Mouse (Mus musculus) MEL (cell line): Measurements from ENCODE around the gene Med12l. TPM values are rescaled to one million over a fixed set of nuclear protein-coding genes. Genes with fewer than 3 reads are reported as not detected.

Experiments
- DNase-seq: peaks from one replicate; pipeline ENCODE4 v3.0.0; 2011; ENCODE audit warnings: low read depth, low spot score
- H3K27ac ChIP-seq: 2 replicates; pipeline ENCODE4 v1.5.1; 2012; ENCODE audit warnings: low read depth, mild to moderate bottlenecking, control low read depth, low read length, moderate library complexity; ENCODE audit not compliant: control insufficient read depth
- H3K27me3 ChIP-seq, 2 experiments: fragments of 150-350 bp in 1 of 2; sonication (generic) in 1 of 2; 2 replicates each; pipeline ENCODE4 v1.6.1; 2012; ENCODE audit warnings: low read length in 2 of 2, mild to moderate bottlenecking in 2 of 2, improper control_type of control experiment in 1 of 2, moderate library complexity in 1 of 2; ENCODE audit not compliant: insufficient read depth in 2 of 2, control insufficient read depth in 1 of 2
- H3K36me3 ChIP-seq, 2 experiments: 2 replicates each; pipeline ENCODE4 v1.6.1; 2012 to 2014; ENCODE audit warnings: low read length in 2 of 2, improper control_type of control experiment in 1 of 2, inconsistent platforms in 1 of 2, mild to moderate bottlenecking in 1 of 2; ENCODE audit not compliant: insufficient read depth in 2 of 2, control insufficient read depth in 1 of 2
- H3K4me1 ChIP-seq, 2 experiments: fragments of 150-350 bp in 1 of 2; sonication (generic) in 1 of 2; 2 replicates each; pipeline ENCODE4 v1.6.1; 2012; ENCODE audit warnings: low read length in 2 of 2, improper control_type of control experiment in 1 of 2, mild to moderate bottlenecking in 1 of 2; ENCODE audit not compliant: insufficient read depth in 2 of 2, control insufficient read depth in 1 of 2
- H3K4me3 ChIP-seq, 2 experiments: fragments of 150-350 bp in 1 of 2; sonication (generic) in 1 of 2; 2 replicates each; pipeline ENCODE4 v1.5.1; 2012; ENCODE audit warnings: low read depth in 2 of 2, low read length in 2 of 2, mild to moderate bottlenecking in 2 of 2, moderate library complexity in 2 of 2, control low read depth in 1 of 2, improper control_type of control experiment in 1 of 2; ENCODE audit not compliant: control insufficient read depth in 1 of 2, insufficient read depth in 1 of 2
- H3K79me2 ChIP-seq: 2 replicates; pipeline ENCODE4 v1.6.1; 2012; ENCODE audit warnings: mild to moderate bottlenecking, low read length, moderate library complexity; ENCODE audit not compliant: control insufficient read depth, poor library complexity, insufficient read depth
- H3K9ac ChIP-seq: 2 replicates; pipeline ENCODE4 v1.6.1; 2012; ENCODE audit warnings: low read depth, mild to moderate bottlenecking, control low read depth, low read length, moderate library complexity; ENCODE audit not compliant: control insufficient read depth, poor library complexity, severe bottlenecking
- H3K9me3 ChIP-seq: fragments of 150-350 bp; sonication (generic); replicated peaks from 2 replicates; pipeline ENCODE4 v1.6.1; 2012; ENCODE audit warnings: mild to moderate bottlenecking, low read length, improper control_type of control experiment, moderate library complexity; ENCODE audit not compliant: insufficient read depth
- BHLHE40 ChIP-seq: IDR thresholded peaks from 2 replicates; pipeline ENCODE4 v1.6.1; 2012; ENCODE audit warnings: low read depth, mild to moderate bottlenecking, inconsistent platforms, low read length, improper control_type of control experiment, borderline replicate concordance
- CHD1 ChIP-seq: IDR thresholded peaks from 2 replicates; pipeline ENCODE4 v1.6.1; 2012; ENCODE audit warnings: low read depth, mild to moderate bottlenecking, inconsistent platforms, low read length, improper control_type of control experiment
- CHD2 ChIP-seq: IDR thresholded peaks from 2 replicates; pipeline ENCODE4 v1.6.1; 2011; ENCODE audit warnings: low read length, improper control_type of control experiment
- CTCF ChIP-seq, 3 experiments: IDR thresholded peaks in 2 of 3; conservative IDR thresholded peaks in 1 of 3; 2 replicates each; pipeline ENCODE4 v1.5.1; 2011 to 2012; ENCODE audit warnings: low read length in 3 of 3, low read depth in 2 of 3, mild to moderate bottlenecking in 2 of 3, improper control_type of control experiment in 1 of 3, inconsistent platforms in 1 of 3, mixed read lengths in 1 of 3, moderate library complexity in 1 of 3; ENCODE audit not compliant: control insufficient read depth in 1 of 3, insufficient read depth in 1 of 3, poor library complexity in 1 of 3, severe bottlenecking in 1 of 3
- ELF1 ChIP-seq: IDR thresholded peaks from 2 replicates; pipeline ENCODE4 v1.6.1; 2014; ENCODE audit warnings: low read depth, mild to moderate bottlenecking, inconsistent platforms, low read length, improper control_type of control experiment, moderate library complexity
- EP300 ChIP-seq, 2 experiments: IDR thresholded peaks; 2 replicates each; pipeline ENCODE4 v1.6.1; 2011; ENCODE audit warnings: improper control_type of control experiment in 2 of 2, low read length in 2 of 2, low read depth in 1 of 2, mild to moderate bottlenecking in 1 of 2
- ETS1 ChIP-seq: IDR thresholded peaks from 2 replicates; pipeline ENCODE4 v1.6.1; 2012; ENCODE audit warnings: low read depth, mild to moderate bottlenecking, inconsistent platforms, low read length, improper control_type of control experiment, moderate library complexity
- GABPA ChIP-seq: IDR thresholded peaks from 2 replicates; pipeline ENCODE4 v1.6.1; 2012; ENCODE audit warnings: low read depth, mild to moderate bottlenecking, inconsistent platforms, low read length, improper control_type of control experiment, moderate library complexity
- GATA1 ChIP-seq: IDR thresholded peaks from 2 replicates; pipeline ENCODE4 v1.6.1; 2011; ENCODE audit warnings: low read depth, low read length, improper control_type of control experiment
- JUND ChIP-seq: IDR thresholded peaks from 2 replicates; pipeline ENCODE4 v1.6.1; 2011; ENCODE audit warnings: low read depth, mild to moderate bottlenecking, improper control_type of control experiment, low read length
- MAFK ChIP-seq: IDR thresholded peaks from 2 replicates; pipeline ENCODE4 v1.6.1; 2011; ENCODE audit warnings: low read depth, mild to moderate bottlenecking, low read length, improper control_type of control experiment, borderline replicate concordance
- MAX ChIP-seq: IDR thresholded peaks from 2 replicates; pipeline ENCODE4 v1.6.1; 2011; ENCODE audit warnings: low read length, improper control_type of control experiment
- MAZ ChIP-seq: IDR thresholded peaks from 2 replicates; pipeline ENCODE4 v1.6.1; 2012; ENCODE audit warnings: low read depth, mild to moderate bottlenecking, inconsistent platforms, low read length, improper control_type of control experiment
- MEF2A ChIP-seq: IDR thresholded peaks from 2 replicates; pipeline ENCODE4 v1.6.1; 2014; ENCODE audit warnings: low read depth, mild to moderate bottlenecking, inconsistent platforms, low read length, improper control_type of control experiment; ENCODE audit not compliant: poor library complexity, insufficient replicate concordance, severe bottlenecking; ENCODE audit errors: extremely low read depth
- MXI1 ChIP-seq: IDR thresholded peaks from 2 replicates; pipeline ENCODE4 v1.6.1; 2011; ENCODE audit warnings: mild to moderate bottlenecking, low read depth, low read length, improper control_type of control experiment
- MYB ChIP-seq: IDR thresholded peaks from 2 replicates; pipeline ENCODE4 v1.6.1; 2011; ENCODE audit warnings: mild to moderate bottlenecking, low read depth, low read length, improper control_type of control experiment
- MYC ChIP-seq: IDR thresholded peaks from 2 replicates; pipeline ENCODE4 v1.6.1; 2011; ENCODE audit warnings: low read depth, mild to moderate bottlenecking, low read length, improper control_type of control experiment, moderate library complexity
- NELFE ChIP-seq: IDR thresholded peaks from 2 replicates; pipeline ENCODE4 v1.6.1; 2011; ENCODE audit warnings: low read depth, low read length, improper control_type of control experiment
- POLR2AphosphoS2 ChIP-seq: IDR thresholded peaks from 2 replicates; pipeline ENCODE4 v1.6.1; 2011; ENCODE audit warnings: low read length, improper control_type of control experiment
- POLR2AphosphoS5 ChIP-seq: IDR thresholded peaks from 2 replicates; pipeline ENCODE4 v1.6.1; 2012; ENCODE audit warnings: low read depth, borderline replicate concordance, mild to moderate bottlenecking, inconsistent platforms, low read length, moderate library complexity, mixed read lengths
- RAD21 ChIP-seq: IDR thresholded peaks from 2 replicates; pipeline ENCODE4 v1.6.1; 2011; ENCODE audit warnings: mild to moderate bottlenecking, low read depth, low read length, improper control_type of control experiment
- RCOR1 ChIP-seq: IDR thresholded peaks from 2 replicates; pipeline ENCODE4 v1.6.1; 2012; ENCODE audit warnings: low read depth, mild to moderate bottlenecking, inconsistent platforms, low read length, improper control_type of control experiment
- SIN3A ChIP-seq: IDR thresholded peaks from 2 replicates; pipeline ENCODE4 v1.6.1; 2012; ENCODE audit warnings: low read length, improper control_type of control experiment, inconsistent platforms
- SMC3 ChIP-seq: IDR thresholded peaks from 2 replicates; pipeline ENCODE4 v1.6.1; 2011; ENCODE audit warnings: low read depth, low read length, improper control_type of control experiment
- TAL1 ChIP-seq: IDR thresholded peaks from 2 replicates; pipeline ENCODE4 v1.6.1; 2012; ENCODE audit warnings: mild to moderate bottlenecking, inconsistent platforms, low read length, moderate library complexity, mixed read lengths
- TBP ChIP-seq: IDR thresholded peaks from 2 replicates; pipeline ENCODE4 v1.8.0; 2011; ENCODE audit warnings: low read depth, low read length, improper control_type of control experiment
- UBTF ChIP-seq: IDR thresholded peaks from 2 replicates; pipeline ENCODE4 v1.6.1; 2012; ENCODE audit warnings: low read depth, mild to moderate bottlenecking, inconsistent platforms, low read length, improper control_type of control experiment, moderate library complexity, borderline replicate concordance; ENCODE audit not compliant: insufficient read depth
- USF1 ChIP-seq: IDR thresholded peaks from 2 replicates; pipeline ENCODE4 v1.6.1; 2014; ENCODE audit warnings: low read depth, mild to moderate bottlenecking, inconsistent platforms, low read length, improper control_type of control experiment, moderate library complexity
- ZKSCAN1 ChIP-seq: IDR thresholded peaks from 2 replicates; pipeline ENCODE4 v1.6.1; 2012; ENCODE audit warnings: low read depth, mild to moderate bottlenecking, inconsistent platforms, low read length, improper control_type of control experiment, moderate library complexity
- ZMIZ1 ChIP-seq: IDR thresholded peaks from 2 replicates; pipeline ENCODE4 v1.6.1; 2012; ENCODE audit warnings: low read depth, mild to moderate bottlenecking, inconsistent platforms, low read length, improper control_type of control experiment, moderate library complexity
- ZNF384 ChIP-seq: IDR thresholded peaks from 2 replicates; pipeline ENCODE4 v1.6.1; 2012; ENCODE audit warnings: low read depth, mild to moderate bottlenecking, inconsistent platforms, low read length, improper control_type of control experiment
- polyA plus RNA-seq, 2 experiments: library from polyadenylated mRNA; stranded (reverse) in 1 of 2; unstranded in 1 of 2; fragments of >175 nt in 1 of 2; fragments of >200 nt in 1 of 2; gene quantifications; 2 replicates each; pipeline versions ENCODE4 v1.2.1 to v1.2.4; 2012; ENCODE audit warnings: low replicate concordance in 2 of 2, low read depth in 1 of 2; ENCODE audit not compliant: insufficient read length in 2 of 2, insufficient read depth in 1 of 2, missing spikeins in 1 of 2
- total RNA-seq: library from RNA; depleted of rRNA; stranded (reverse); fragments of 300-350 nt; gene quantifications from 2 replicates; pipeline ENCODE4 v1.2.3, GENCODE M21; 2012

Med12l gene
- total and polyA plus RNA-seq, 3 experiments: 0.03 TPM; not detected in 2

DNA sequence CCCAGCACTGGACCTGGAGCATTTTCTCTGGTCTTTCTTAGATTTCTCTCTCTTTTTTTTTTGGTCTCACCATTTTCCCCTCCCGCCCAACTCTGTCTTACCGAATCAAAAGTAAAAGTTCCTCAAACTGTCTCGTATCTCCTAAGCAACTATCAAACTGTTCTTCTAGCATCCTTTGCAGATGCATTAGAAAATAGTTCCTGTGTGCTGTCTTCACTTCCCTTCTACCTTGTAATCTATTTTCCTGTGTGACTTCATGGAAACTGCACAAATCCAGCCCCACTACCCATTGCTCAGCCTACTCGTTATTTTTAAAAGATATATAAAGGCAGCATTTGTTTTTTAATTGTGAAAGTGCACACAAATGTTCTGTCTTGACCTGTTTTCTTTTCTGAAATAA lies 126.3 kb downstream of the Med12l start:
- TF ChIP-seq MAX (no peak), GATA1 (peak; percentile 69), RAD21 (no peak), ETS1 (peak; percentile 56; the same call in 1 of the 2 replicates), ZNF384 (0 out of 2 replicates have a peak, but pooled peaks have one; percentile 56), RCOR1 (0 out of 2 replicates have a peak, but pooled peaks have one; percentile 61), MYB (no peak)

DNA sequence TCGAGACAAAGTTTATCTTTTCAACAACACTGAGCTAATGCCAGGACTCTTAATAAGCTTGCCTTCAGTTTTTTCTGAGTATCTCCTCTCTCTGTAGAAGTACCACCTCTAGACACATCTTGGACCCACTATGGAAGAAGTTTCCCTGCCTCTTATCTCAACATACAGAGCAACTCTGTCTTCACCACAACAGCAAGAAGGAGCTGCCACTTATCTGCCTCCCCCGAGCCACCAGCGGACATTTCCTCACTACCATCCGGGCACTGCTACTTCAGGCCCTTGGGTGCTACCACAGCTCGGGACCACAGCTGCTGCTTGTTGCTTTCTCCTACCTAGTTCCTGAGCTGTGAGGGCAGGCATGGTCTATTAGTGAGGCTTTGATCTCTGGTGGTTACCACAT lies 127.6 kb downstream of the Med12l start:
- Histone ChIP-seq H3K27me3 (no peaks in the 10 kb centered on the region), H3K4me1 (peaks cover 0 to 21% of the 10 kb centered on the region in 2 experiments; a peak in 3 of 4 replicates), H3K4me3 (no peak overlapping the region), H3K36me3 (peaks cover 0 to 30% of the 10 kb centered on the region in 2 experiments; a peak in 2 of 4 replicates), H3K79me2 (no peaks in the 10 kb centered on the region), H3K9me3 (no peaks in the 10 kb centered on the region), H3K9ac (no peak overlapping the region; the same call in 1 of the 2 replicates), H3K27ac (no peak overlapping the region; the same call in 1 of the 2 replicates)
- DNase-seq: peak; percentile 81
- TF ChIP-seq TBP: no peak
- TF ChIP-seq EP300 (IDR thresholded peaks at IDR 0.05; ENCODE audit: low read depth in 1 of 2, low read length in 2 of 2): peak; percentile 70 to 73
- no peak for TF ChIP-seq USF1
- TF ChIP-seq MXI1: no peak
- TF ChIP-seq JUND: no peak
- no peak for TF ChIP-seq CHD1
- TF ChIP-seq CHD2: no peak
- TF ChIP-seq MEF2A: no peak
- TF ChIP-seq CTCF (IDR thresholded peaks at IDR 0.05 in 2 of 3, conservative IDR thresholded peaks at IDR 0.05 in 1 of 3; ENCODE audit: control insufficient read depth in 1 of 3, insufficient read depth in 1 of 3, low read depth in 2 of 3, low read length in 3 of 3, poor library complexity in 1 of 3, severe bottlenecking in 1 of 3): no peak
- TF ChIP-seq RCOR1: peak; percentile 66; the same call in 1 of the 2 replicates
- no peak for TF ChIP-seq ZKSCAN1
- no peak for TF ChIP-seq ZMIZ1
- no peak for TF ChIP-seq UBTF
- no peak for TF ChIP-seq MAZ
- no peak for TF ChIP-seq MAX
- TF ChIP-seq GABPA: no peak
- no peak for TF ChIP-seq MYB
- no peak for TF ChIP-seq RAD21
- TF ChIP-seq TAL1: peak; percentile 83
- no peak for TF ChIP-seq SMC3
- TF ChIP-seq BHLHE40: no peak
- no peak for TF ChIP-seq ELF1
- no peak for TF ChIP-seq SIN3A
- no peak for TF ChIP-seq ZNF384
- no peak for TF ChIP-seq NELFE
- no peak for TF ChIP-seq POLR2AphosphoS2
- no peak for TF ChIP-seq MAFK
- no peak for TF ChIP-seq POLR2AphosphoS5
- no peak for TF ChIP-seq MYC

More for the DNA sequence above, 126.3 kb downstream of the Med12l start:
- Histone ChIP-seq H3K9me3 (no peaks in the 10 kb centered on the region), H3K4me3 (no peak overlapping the region), H3K27me3 (no peaks in the 10 kb centered on the region), H3K36me3 (peaks cover 0 to 30% of the 10 kb centered on the region in 2 experiments; a peak in 2 of 4 replicates), H3K9ac (no peak overlapping the region), H3K79me2 (no peaks in the 10 kb centered on the region), H3K4me1 (peaks cover 0 to 21% of the 10 kb centered on the region in 2 experiments; a peak in 3 of 4 replicates), H3K27ac (no peak overlapping the region)
- DNase-seq: peak; percentile 52
